19 mouse cellular contexts compared by ENCODE assay signal in the genomic region with DNA sequence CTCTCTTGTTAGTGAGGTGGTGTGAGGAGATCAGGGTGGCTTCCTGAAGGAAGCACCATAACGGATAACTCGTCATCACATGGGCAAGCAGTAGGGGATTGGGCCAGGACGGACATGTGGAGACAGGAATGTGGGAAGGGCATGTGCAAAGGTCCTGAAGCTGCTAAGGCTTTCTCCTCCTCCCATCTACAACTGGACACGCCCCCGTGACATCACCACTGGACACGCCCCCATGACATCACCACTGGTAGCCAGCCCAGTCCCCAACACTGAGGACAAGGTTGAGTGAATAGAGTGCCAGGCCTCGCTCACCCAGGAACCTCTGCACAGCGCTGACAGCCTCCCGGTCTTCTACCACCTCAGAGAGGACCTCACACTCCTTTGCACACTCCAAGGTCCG. TPM values are rescaled to one million over a fixed set of nuclear protein-coding genes. Genes with fewer than 3 reads are reported as not detected.
A peak's percentile ranks its signal among the peaks of the same experiment; 100 is the strongest.
DNase-seq lines count a peak whose midpoint lies in the region; ATAC-seq lines count a peak whose summit lies in the region.
"Had no signal": no experiment of that assay in that cellular context is flagged by ENCODE, and none has a peak within 500 bp of the region (broad histone marks: within the 10 kb centered on the region; RNA-seq: fewer than 3 reads in every experiment).

No protein-coding gene starts in this region.

- H3K36me3 ChIP-seq in kidney, embryonic 14.5 days (ENCODE audit: control insufficient read depth, insufficient read depth, low read length): no peaks in the 10 kb centered on the region
- H3K36me3 ChIP-seq: limb, embryonic 10.5 days had no signal

- no peak overlapping the region for H3K4me3 ChIP-seq in kidney, embryonic 14.5 days (ENCODE audit: low read length)
- H3K4me3 ChIP-seq: erythroblast, embryonic 14.5 days; limb, embryonic 10.5 days had no signal

- no peak overlapping the region for H3K4me2 ChIP-seq in kidney, embryonic 14.5 days (replicated peaks; ENCODE audit: low read depth, low read length)

- H3K9ac ChIP-seq in kidney, embryonic 14.5 days (ENCODE audit: low read depth, low read length): no peak overlapping the region

- ATAC-seq in kidney, embryonic 14.5 days (ENCODE audit: low FRiP score, low TSS enrichment): 0 out of 2 replicates have a peak, but pooled peaks have one; percentile 11
- ATAC-seq in erythroid progenitor cell, adult 5-6 weeks (replicated peaks; ENCODE audit: low FRiP score, poor library complexity, severe bottlenecking): 0 out of 2 replicates have a peak, but pooled peaks have one; percentile 31
- ATAC-seq: activated CD4-positive, CD25-positive, alpha-beta regulatory T cell, adult 4 months had no signal

- peak; percentile 47 for DNase-seq in adrenal gland, postnatal 10 days
- DNase-seq in adrenal gland, adult 18-20 months (ENCODE audit: low spot score in 2 of 2): no peak
- DNase-seq in kidney, postnatal 14 days: no peak
- peak; percentile 35 for DNase-seq in 416B (ENCODE audit: low read depth)
- no peak for DNase-seq in left cerebral cortex, postnatal 10 days (ENCODE audit: extremely low spot score in 1 of 2, low spot score in 2 of 2)
- DNase-seq in ovary, postnatal 10 days (ENCODE audit: low spot score): no peak
- DNase-seq: heart, adult 11 months; kidney, adult 9 months; lung, adult 2 months; thymus, adult 2 months had no signal

- intact Hi-C loops in left cerebral cortex, postnatal 10 days (cut with DNase I): loop anchor here (5.0 kb wide), 1 partner anchor 312 kb away; no protein-coding TSS in a partner anchor

- 72% methylated on average over 10 of the region's 10 CpGs for WGBS in kidney, embryonic 14.5 days

- no peaks in the 10 kb centered on the region for H3K4me1 ChIP-seq in kidney, embryonic 14.5 days (ENCODE audit: control insufficient read depth, insufficient read depth, low read length)

- no peaks in the 10 kb centered on the region for H3K9me3 ChIP-seq in kidney, embryonic 14.5 days (ENCODE audit: control insufficient read depth, low read length)
- H3K9me3 ChIP-seq: limb, embryonic 10.5 days had no signal

- H3K27me3 ChIP-seq in kidney, embryonic 14.5 days (ENCODE audit: control insufficient read depth, insufficient read depth, low read length): no peaks in the 10 kb centered on the region

- H3K27ac ChIP-seq in kidney, embryonic 14.5 days (ENCODE audit: low read depth, low read length): no peak overlapping the region
- H3K27ac ChIP-seq: limb, embryonic 10.5 days had no signal

RNA-seq across cellular contexts. Expression of gene Sdsl, which starts 13.5 kb away (rescaled TPM):
- 10 to 100 TPM; 33.5 to 38.3 TPM for total RNA-seq in adrenal gland, postnatal 10 days (2021)
- 10 to 100 TPM; 55.6 to 78.2 TPM for total RNA-seq in adrenal gland, adult 18-20 months (2021)
- polyA plus RNA-seq in kidney, embryonic 14.5 days (2014; fragmentation: Nextera tagmentation; extraction: Ambion mirVana): 10.5 and 12.5 TPM in 2 replicates
- 4.2 TPM in 1 of 2 replicates, not detected in the other for total RNA-seq in erythroid progenitor cell, adult 5-6 weeks (2015; ENCODE audit: low replicate concordance)
- 2.7 and 4.8 TPM in 2 replicates for total RNA-seq in erythroid progenitor cell, adult 5-6 weeks (2017; ENCODE audit: low replicate concordance)
- 1 to 10 TPM; 5.0 to 5.3 TPM for total RNA-seq in left cerebral cortex, postnatal 10 days (2021)
- polyA plus RNA-seq: activated CD4-positive, CD25-positive, alpha-beta regulatory T cell, adult 4 months; erythroblast, embryonic 14.5 days had no signal

RNA-seq across cellular contexts. Expression of gene Sds, which starts 17.2 kb away (rescaled TPM):
- total RNA-seq in adrenal gland, postnatal 10 days (2021): 10 to 100 TPM in 1 of 2 experiments, 1 to 10 TPM in 1; 2.5 to 20.1 TPM
- total RNA-seq in adrenal gland, adult 18-20 months (2021): not detected
- not detected in 2 replicates for polyA plus RNA-seq in kidney, embryonic 14.5 days (2014; fragmentation: Nextera tagmentation; extraction: Ambion mirVana)
- total RNA-seq in erythroid progenitor cell, adult 5-6 weeks (2015; ENCODE audit: low replicate concordance): not detected in 2 replicates
- not detected in 2 replicates for total RNA-seq in erythroid progenitor cell, adult 5-6 weeks (2017; ENCODE audit: low replicate concordance)
- total RNA-seq in left cerebral cortex, postnatal 10 days (2021): not detected
- total RNA-seq: common myeloid progenitor, adult 5-6 weeks; hematopoietic stem cell, adult 5-6 weeks; MEL had no signal
- polyA plus RNA-seq: activated CD4-positive, CD25-positive, alpha-beta regulatory T cell, adult 4 months; erythroblast, embryonic 14.5 days; frontal cortex, adult 2 months; limb, embryonic 10.5 days had no signal

RNA-seq across cellular contexts. Expression of gene Lhx5, which starts 27.6 kb away (rescaled TPM):
- not detected for total RNA-seq in adrenal gland, postnatal 10 days (2021)
- not detected for total RNA-seq in adrenal gland, adult 18-20 months (2021)
- polyA plus RNA-seq in kidney, embryonic 14.5 days (2014; fragmentation: Nextera tagmentation; extraction: Ambion mirVana): not detected in 2 replicates
- not detected in 2 replicates for total RNA-seq in erythroid progenitor cell, adult 5-6 weeks (2015; ENCODE audit: low replicate concordance)
- total RNA-seq in erythroid progenitor cell, adult 5-6 weeks (2017; ENCODE audit: low replicate concordance): not detected in 2 replicates
- total RNA-seq in left cerebral cortex, postnatal 10 days (2021): under 1 TPM; 0.20 to 0.32 TPM
- total RNA-seq: common myeloid progenitor, adult 5-6 weeks; hematopoietic stem cell, adult 5-6 weeks; MEL had no signal
- polyA plus RNA-seq: activated CD4-positive, CD25-positive, alpha-beta regulatory T cell, adult 4 months; erythroblast, embryonic 14.5 days; limb, embryonic 10.5 days; lung, adult 2 months had no signal

RNA-seq across cellular contexts. Expression of gene Plbd2, which starts 44.3 kb away (rescaled TPM):
- total RNA-seq in adrenal gland, postnatal 10 days (2021): 10 to 100 TPM; 61.8 to 64.4 TPM
- 10 to 100 TPM; 76.9 to 90.1 TPM for total RNA-seq in adrenal gland, adult 18-20 months (2021)
- 41.5 and 44.5 TPM in 2 replicates for polyA plus RNA-seq in kidney, embryonic 14.5 days (2014; fragmentation: Nextera tagmentation; extraction: Ambion mirVana)
- 1.1 and 2.1 TPM in 2 replicates for total RNA-seq in erythroid progenitor cell, adult 5-6 weeks (2015; ENCODE audit: low replicate concordance)
- 2.0 and 3.9 TPM in 2 replicates for total RNA-seq in erythroid progenitor cell, adult 5-6 weeks (2017; ENCODE audit: low replicate concordance)
- total RNA-seq in left cerebral cortex, postnatal 10 days (2021): 10 to 100 TPM; 70.6 to 71.5 TPM

RNA-seq across cellular contexts. Expression of gene Slc8b1, which starts 51.8 kb away (rescaled TPM):
- 10 to 100 TPM; 35.2 to 39.3 TPM for total RNA-seq in adrenal gland, postnatal 10 days (2021)
- 10 to 100 TPM; 26.4 to 31.7 TPM for total RNA-seq in adrenal gland, adult 18-20 months (2021)
- 4.5 and 6.0 TPM in 2 replicates for polyA plus RNA-seq in kidney, embryonic 14.5 days (2014; fragmentation: Nextera tagmentation; extraction: Ambion mirVana)
- 3.4 and 5.0 TPM in 2 replicates for total RNA-seq in erythroid progenitor cell, adult 5-6 weeks (2015; ENCODE audit: low replicate concordance)
- 3.0 and 6.7 TPM in 2 replicates for total RNA-seq in erythroid progenitor cell, adult 5-6 weeks (2017; ENCODE audit: low replicate concordance)
- total RNA-seq in left cerebral cortex, postnatal 10 days (2021): 1 to 10 TPM; 3.5 to 4.0 TPM

Comparison
In these comparisons a context has a peak if more than half of its experiments do, and no peak if none do; other contexts are left out.
1. DNase-seq: peak in adrenal gland, postnatal 10 days (single experiment) and 416B (single experiment); none in adrenal gland, adult 18-20 months (0 of 2), kidney, postnatal 14 days (single experiment), left cerebral cortex, postnatal 10 days (0 of 2) and ovary, postnatal 10 days (single experiment).
2. RNA of gene Sdsl, which starts 13.5 kb away (total RNA-seq): 55.6 to 78.2 TPM in adrenal gland, adult 18-20 months and 33.5 to 38.3 TPM in adrenal gland, postnatal 10 days; 5.0 to 5.3 TPM in left cerebral cortex, postnatal 10 days and 2.7 to 4.8 TPM in erythroid progenitor cell, adult 5-6 weeks; every median in the first group is over 4 times any median in the second.